Mouse (Mus musculus) hindbrain, embryonic 15.5 days (tissue): ENCODE results near the gene Gm20605. TPM values are rescaled to one million over a fixed set of nuclear protein-coding genes. Genes with fewer than 3 reads are reported as not detected.

Experiments used
- ATAC-seq: fragments of 200-750 bp; cut with Nextera tagmentation; 2 replicates; pipeline ENCODE4 v1.8.0; 2017; ENCODE audit warnings: low read depth, moderate number of reproducible peaks, moderate TSS enrichment; ENCODE audit not compliant: low FRiP score
- H3K27ac ChIP-seq: fragments of 300-500 bp; sonication (generic); replicated peaks from 2 replicates; pipeline ENCODE4 v1.5.1; 2015; ENCODE audit warnings: mild to moderate bottlenecking, inconsistent platforms
- H3K27me3 ChIP-seq: fragments of 300-500 bp; sonication (generic); 2 replicates; pipeline ENCODE4 v1.6.1; 2015; ENCODE audit warnings: control low read depth, inconsistent platforms
- H3K36me3 ChIP-seq: fragments of 300-500 bp; sonication (generic); 2 replicates; pipeline ENCODE4 v1.6.1; 2015; ENCODE audit warnings: control low read depth, inconsistent platforms
- H3K4me1 ChIP-seq: fragments of 300-500 bp; sonication (generic); replicated peaks from 2 replicates; pipeline ENCODE4 v1.6.1; 2015; ENCODE audit warnings: control low read depth, inconsistent platforms
- H3K4me2 ChIP-seq: fragments of 300-500 bp; sonication (generic); 2 replicates; pipeline ENCODE4 v1.6.1; 2015; ENCODE audit warnings: moderate library complexity, mild to moderate bottlenecking, inconsistent platforms
- H3K4me3 ChIP-seq: fragments of 300-500 bp; sonication (generic); 2 replicates; pipeline ENCODE4 v1.5.1; 2015; ENCODE audit warnings: mild to moderate bottlenecking, inconsistent platforms
- H3K9ac ChIP-seq: fragments of 300-500 bp; sonication (generic); 2 replicates; pipeline ENCODE4 v1.6.1; 2015; ENCODE audit warnings: inconsistent platforms
- H3K9me3 ChIP-seq: fragments of 300-500 bp; sonication (generic); 2 replicates; pipeline ENCODE4 v1.6.1; 2016; ENCODE audit warnings: control low read depth, inconsistent platforms
- WGBS: fragments of 180-500 bp; shearing (Covaris S2); methylation state at CpG from one replicate; pipeline ENCODE4 v1.1.7; 2015; 5-methylcytosine and 5-hydroxymethylcytosine counted together
- polyA plus RNA-seq: library from polyadenylated mRNA; unstranded; fragments of >200 nt; fragmentation: Nextera tagmentation; extraction: Ambion mirVana; gene quantifications from 2 replicates; pipeline ENCODE4 v1.2.1, GENCODE M21; 2015

Gm20605 gene
- polyA plus RNA-seq, 1 experiment from 2014 or later = 9.2 TPM

DNA sequence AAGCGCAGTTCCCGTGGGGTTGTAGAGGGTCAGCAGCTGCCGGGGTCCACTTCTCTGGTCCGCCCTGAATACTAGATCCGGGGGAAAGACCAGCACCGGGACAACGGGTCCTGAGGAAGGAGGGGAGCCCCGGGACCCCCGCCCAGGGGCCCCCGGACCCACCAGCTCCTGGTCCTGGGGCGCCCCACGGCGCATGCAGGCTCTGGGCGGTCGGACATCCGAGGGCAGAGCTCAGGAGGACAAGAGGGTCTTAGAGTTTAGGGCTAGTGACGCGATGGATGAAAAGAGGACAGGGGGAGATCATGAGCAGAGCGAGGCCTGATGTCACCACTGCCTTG lies 28.7 kb upstream of the Gm20605 start:
- Histone ChIP-seq H3K9me3 (no peaks in the 10 kb centered on the region), H3K27me3 (no peaks in the 10 kb centered on the region), H3K4me2 (peak overlapping the region; percentile 97), H3K4me1 (peaks cover 27% of the 10 kb centered on the region), H3K27ac (peak overlapping the region; percentile 89), H3K4me3 (peak overlapping the region; percentile 87), H3K36me3 (no peaks in the 10 kb centered on the region), H3K9ac (peak overlapping the region; percentile 91)
- ATAC-seq = no peak
- WGBS = 2% methylated on average over 19 of the region's 19 CpGs

DNA sequence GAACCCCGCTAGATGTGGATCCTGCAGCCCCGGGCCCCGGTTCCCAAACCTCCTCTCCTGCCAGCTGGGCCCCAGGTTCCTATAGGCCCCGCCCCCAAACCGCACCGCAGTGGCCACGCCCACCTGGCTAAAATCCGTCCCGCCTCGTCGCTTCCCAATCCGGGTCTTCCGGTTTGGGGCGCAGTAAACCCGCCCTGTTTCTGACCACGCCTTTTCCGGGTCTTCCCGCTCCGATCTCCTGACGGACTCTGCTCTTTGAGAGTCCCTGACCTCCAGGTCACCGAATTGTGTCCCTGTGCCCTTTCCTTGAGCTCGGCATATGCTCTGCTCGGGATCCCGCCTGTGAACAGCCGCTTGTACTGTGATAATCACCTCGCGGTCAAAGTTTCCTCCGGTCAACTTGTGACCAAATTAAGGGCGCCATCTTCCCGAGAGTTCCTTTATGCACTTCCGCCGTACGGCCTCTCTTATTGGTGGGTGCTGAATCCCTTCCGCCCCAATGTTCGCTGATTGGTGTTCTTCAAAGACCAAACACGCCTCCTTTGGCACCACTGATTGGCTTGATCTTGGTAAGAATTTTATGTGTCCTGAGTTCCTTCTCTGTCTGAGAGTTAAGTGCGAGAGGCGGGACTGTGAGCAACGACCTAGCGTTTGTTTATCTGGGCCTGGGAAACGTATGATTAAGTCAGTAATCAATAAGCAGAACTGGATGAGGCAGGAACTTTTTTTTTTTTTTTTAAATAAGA lies 28.2 kb upstream of the Gm20605 start, which contains the start of gene Mospd3:
Gene Mospd3 (minus strand): TSS at position 440 of the 746 bp plus-strand sequence.
- Histone ChIP-seq H3K4me1 (peaks cover 27% of the 10 kb centered on the region), H3K9me3 (no peaks in the 10 kb centered on the region), H3K9ac (peak within 1 kb of the TSS; percentile 91), H3K4me3 (peak within 1 kb of the TSS; percentile 87), H3K27ac (peak within 1 kb of the TSS; percentile 89), H3K36me3 (no peaks in the 10 kb centered on the region), H3K4me2 (peak within 1 kb of the TSS; percentile 97), H3K27me3 (no peaks in the 10 kb centered on the region)
- under 1% methylated on average over 41 of the region's 41 CpGs for WGBS
- peak; percentile 96 for ATAC-seq

DNA sequence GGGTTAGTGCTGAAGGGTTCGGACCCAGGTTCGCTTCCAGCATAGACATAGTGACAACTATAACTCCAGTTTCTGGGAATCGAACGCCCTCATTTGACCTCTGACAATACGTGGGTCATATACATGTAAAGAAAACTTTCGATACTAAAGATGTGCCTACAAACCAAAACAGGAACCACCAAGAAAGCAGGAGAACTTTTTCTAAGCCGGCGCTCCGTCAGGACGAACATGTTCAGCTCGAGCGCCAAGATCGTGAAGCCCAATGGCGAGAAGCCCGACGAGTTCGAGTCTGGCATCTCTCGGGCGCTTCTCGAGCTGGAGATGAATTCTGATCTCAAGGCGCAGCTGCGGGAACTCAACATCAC lies 27.6 kb upstream of the Gm20605 start:
- peak overlapping the region; percentile 32 for H3K9ac ChIP-seq
- ATAC-seq = no peak
- peak overlapping the region; percentile 97 for H3K4me2 ChIP-seq
- no peaks in the 10 kb centered on the region for H3K36me3 ChIP-seq
- H3K27ac ChIP-seq = 0 out of 2 replicates have a peak overlapping the region, but pooled peaks have one; percentile 7
- peak overlapping the region; percentile 87 for H3K4me3 ChIP-seq
- H3K4me1 ChIP-seq = peaks cover 27% of the 10 kb centered on the region
- whole genome bisulfite sequencing = under 1% methylated on average over 22 of the region's 22 CpGs
- no peaks in the 10 kb centered on the region for H3K27me3 ChIP-seq
- H3K9me3 ChIP-seq = no peaks in the 10 kb centered on the region

DNA sequence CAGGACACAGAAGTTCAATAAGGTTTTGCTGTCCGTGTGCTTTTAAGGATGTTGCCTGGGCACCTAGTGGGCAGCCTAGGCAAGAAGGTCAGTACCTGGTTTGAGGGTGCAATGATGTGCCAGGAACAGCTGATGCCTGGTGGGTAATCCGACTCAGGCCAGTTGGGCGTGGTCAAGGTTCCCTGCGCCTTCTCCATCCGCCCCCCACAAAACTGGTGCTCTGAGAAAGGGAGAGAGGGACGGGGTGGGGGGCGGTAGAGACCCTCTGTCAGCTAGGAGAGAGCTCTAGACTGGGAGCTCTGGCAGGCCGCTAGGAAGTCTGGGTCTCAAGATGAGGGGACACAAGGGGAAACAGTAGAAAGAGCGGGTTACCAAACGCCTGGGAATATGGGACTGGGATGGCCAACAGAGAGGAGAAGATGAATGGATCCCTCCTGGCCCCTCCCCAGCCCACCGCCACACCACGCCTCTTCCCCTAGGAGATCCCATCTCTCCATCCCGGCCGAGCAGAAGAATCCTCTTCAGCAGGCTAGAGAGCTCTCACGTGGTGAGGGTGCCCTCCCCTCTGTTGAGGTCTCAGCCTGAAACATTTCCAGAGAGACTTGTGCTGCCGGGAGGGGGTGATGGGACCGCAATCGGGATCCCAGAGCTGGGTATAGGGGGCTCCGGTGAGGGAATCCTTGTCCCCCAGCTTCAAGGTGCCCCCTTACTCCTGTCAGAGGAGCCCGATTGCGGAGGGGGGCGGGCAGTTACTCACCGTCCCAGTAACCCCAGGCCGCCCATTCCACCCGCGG lies 20.9 kb upstream of the Gm20605 start:
- peak overlapping the region; percentile 12; the same call in 1 of the 2 replicates for H3K4me3 ChIP-seq

DNA sequence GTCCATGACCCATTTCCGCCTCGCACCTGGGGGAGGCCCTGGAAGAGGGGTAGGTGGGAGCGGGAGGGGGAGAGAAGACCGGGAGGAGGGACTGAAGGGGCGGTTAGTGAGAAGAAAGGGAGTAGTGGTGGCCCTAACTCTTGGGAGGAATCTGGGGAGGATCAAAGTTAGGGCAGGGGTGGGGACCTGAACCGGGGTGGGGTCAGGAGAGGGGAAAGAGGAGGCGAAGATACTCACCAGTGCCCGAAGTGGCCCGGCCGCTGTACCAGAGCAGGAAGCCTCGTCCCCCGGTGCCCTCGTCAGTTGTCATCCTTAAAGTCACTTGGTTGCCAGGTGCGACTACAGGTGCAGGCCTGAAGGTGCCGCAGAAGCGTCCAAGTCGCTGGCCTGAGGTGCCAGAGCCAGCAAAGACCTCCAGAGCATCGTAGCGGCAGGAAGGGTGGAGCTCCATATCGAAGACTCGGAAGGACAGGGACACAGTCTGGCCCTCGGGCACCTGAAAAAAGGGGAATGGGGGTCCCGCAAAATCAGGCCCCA lies 20.3 kb upstream of the Gm20605 start:
- Histone ChIP-seq H3K27me3 (peaks cover 18% of the 10 kb centered on the region), H3K27ac (no peak overlapping the region), H3K4me2 (peak overlapping the region; percentile 37), H3K4me3 (peak overlapping the region; percentile 12; the same call in 1 of the 2 replicates), H3K9me3 (no peaks in the 10 kb centered on the region), H3K9ac (0 out of 2 replicates have a peak overlapping the region, but pooled peaks have one; percentile 4), H3K36me3 (no peaks in the 10 kb centered on the region), H3K4me1 (peaks cover 12% of the 10 kb centered on the region)
- ATAC-seq = no peak
- WGBS = 20% methylated on average over 22 of the region's 23 CpGs

More for the DNA sequence above, 20.9 kb upstream of the Gm20605 start:
- H3K4me2 ChIP-seq = peak overlapping the region; percentile 37
- 14% methylated on average over 26 of the region's 26 CpGs for WGBS
- no peaks in the 10 kb centered on the region for H3K9me3 ChIP-seq
- H3K4me1 ChIP-seq = peaks cover 12% of the 10 kb centered on the region
- H3K27ac ChIP-seq = no peak overlapping the region
- ATAC-seq = no peak; the same call in 1 of the 2 replicates
- H3K36me3 ChIP-seq = no peaks in the 10 kb centered on the region
- peaks cover 18% of the 10 kb centered on the region for H3K27me3 ChIP-seq
- 0 out of 2 replicates have a peak overlapping the region, but pooled peaks have one; percentile 4 for H3K9ac ChIP-seq

DNA sequence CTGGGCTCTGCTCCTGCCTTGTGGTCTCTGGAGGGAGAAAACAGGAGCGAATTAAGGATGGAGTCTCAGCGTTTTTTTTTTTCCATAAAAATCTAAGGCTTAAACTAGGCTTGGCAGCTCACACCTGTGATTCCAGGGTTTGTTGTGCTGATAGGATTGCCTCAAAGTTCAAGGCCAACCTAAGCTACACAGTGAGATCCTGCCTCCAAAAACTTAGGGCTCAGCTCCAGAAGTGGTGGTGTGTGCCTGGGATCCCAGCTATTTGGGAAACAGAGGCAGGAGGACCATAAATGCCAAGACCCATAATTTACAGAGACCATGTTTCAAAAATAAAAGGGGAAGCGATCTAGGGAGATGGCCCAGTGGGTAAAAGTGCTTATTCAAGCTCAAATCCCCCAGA lies 19.7 kb upstream of the Gm20605 start:
- H3K4me1 ChIP-seq = peaks cover 12% of the 10 kb centered on the region
- no peak overlapping the region for H3K4me2 ChIP-seq
- no peaks in the 10 kb centered on the region for H3K36me3 ChIP-seq
- H3K27me3 ChIP-seq = peaks cover 18% of the 10 kb centered on the region
- no peaks in the 10 kb centered on the region for H3K9me3 ChIP-seq
- H3K9ac ChIP-seq = no peak overlapping the region
- WGBS = 66% methylated on average over 3 of the region's 3 CpGs
- H3K27ac ChIP-seq = no peak overlapping the region
- no peak for ATAC-seq
- no peak overlapping the region for H3K4me3 ChIP-seq

DNA sequence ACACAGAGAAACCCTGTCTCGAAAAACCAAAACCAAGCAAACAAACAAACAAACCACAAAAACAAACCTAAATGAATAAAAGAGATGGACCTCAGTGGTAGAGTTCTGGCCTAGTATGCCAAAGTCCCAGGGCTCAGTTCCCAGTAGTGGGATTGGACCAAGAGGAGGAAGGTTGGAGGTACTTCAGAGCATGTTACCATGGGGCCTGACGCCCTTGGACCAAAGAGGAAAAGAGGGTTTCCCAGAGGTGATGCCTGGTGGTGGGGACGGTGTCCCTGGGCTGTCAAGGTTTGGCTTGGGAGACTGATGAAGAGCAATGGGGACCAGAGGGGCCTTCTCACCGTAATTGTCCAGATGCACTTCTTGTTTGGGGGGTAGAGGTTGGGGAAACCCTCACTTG lies 18.9 kb upstream of the Gm20605 start:
- H3K36me3 ChIP-seq = no peaks in the 10 kb centered on the region
- 85% methylated on average over 4 of the region's 4 CpGs for WGBS
- peaks cover 12% of the 10 kb centered on the region for H3K4me1 ChIP-seq
- no peak overlapping the region for H3K27ac ChIP-seq
- H3K9ac ChIP-seq = no peak overlapping the region
- no peak overlapping the region for H3K4me3 ChIP-seq
- no peaks in the 10 kb centered on the region for H3K9me3 ChIP-seq
- ATAC-seq = no peak
- H3K4me2 ChIP-seq = no peak overlapping the region
- H3K27me3 ChIP-seq = peaks cover 18% of the 10 kb centered on the region

DNA sequence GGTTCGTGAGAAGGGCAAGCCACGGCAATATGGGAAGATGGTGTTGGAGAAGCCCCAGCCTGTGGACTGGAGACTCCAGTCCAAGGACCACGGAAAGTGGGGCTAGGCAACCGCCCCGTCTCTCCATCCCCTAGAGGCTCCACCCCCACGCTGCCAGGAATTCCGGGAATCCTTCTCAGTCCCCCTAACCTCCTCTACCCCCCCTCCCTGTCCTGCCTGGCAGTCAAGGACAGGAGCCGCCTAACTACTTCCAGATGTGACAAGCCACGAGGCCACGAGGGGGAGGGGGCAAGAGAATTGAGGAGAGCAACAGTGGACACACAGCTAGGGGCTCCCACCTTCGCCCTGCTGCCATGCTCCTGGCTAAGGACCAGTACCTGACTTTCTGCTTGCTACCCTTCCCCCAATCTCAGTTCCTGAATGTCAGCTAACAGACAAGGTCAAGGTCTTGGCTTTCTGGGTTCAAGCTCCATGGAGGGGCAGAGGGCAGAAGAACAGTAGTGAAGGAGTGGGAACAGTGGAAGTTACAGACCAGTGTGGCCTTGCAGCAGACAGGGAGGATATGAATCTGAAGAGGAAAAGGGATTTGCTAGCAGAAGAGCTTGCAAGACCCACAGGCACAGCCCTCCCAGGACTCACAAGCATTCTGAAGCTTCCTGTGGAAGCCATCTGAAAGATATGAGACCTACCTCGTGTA lies 18.3 kb upstream of the Gm20605 start:
- H3K4me3 ChIP-seq = no peak overlapping the region
- 13% methylated on average over 12 of the region's 12 CpGs for WGBS
- no peaks in the 10 kb centered on the region for H3K36me3 ChIP-seq
- peak overlapping the region; percentile 36; the same call in 1 of the 2 replicates for H3K27ac ChIP-seq
- no peak overlapping the region for H3K9ac ChIP-seq
- no peak overlapping the region for H3K4me2 ChIP-seq
- no peaks in the 10 kb centered on the region for H3K9me3 ChIP-seq
- ATAC-seq = no peak
- H3K27me3 ChIP-seq = peaks cover 18% of the 10 kb centered on the region
- peaks cover 12% of the 10 kb centered on the region for H3K4me1 ChIP-seq

DNA sequence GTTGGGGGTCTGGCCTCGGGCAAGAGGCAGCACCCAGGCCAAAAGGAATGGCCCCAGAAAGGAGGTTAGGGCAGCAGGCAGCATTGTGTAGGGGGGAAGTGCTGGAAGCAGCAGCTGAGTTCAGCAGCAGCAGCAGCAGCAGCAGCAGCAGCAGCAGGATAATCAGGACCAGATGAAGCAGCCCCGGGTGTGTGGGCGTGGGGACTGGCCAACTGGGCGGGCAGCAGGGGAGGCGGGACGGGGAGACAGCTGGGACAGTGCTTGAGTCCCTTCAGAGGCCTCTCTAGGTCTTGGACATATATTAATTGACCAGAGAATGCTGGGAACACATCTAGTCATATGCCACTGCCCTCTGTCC lies 17.8 kb upstream of the Gm20605 start:
- no peaks in the 10 kb centered on the region for H3K36me3 ChIP-seq
- H3K9ac ChIP-seq = no peak overlapping the region
- WGBS = 26% methylated on average over 6 of the region's 6 CpGs
- H3K9me3 ChIP-seq = no peaks in the 10 kb centered on the region
- H3K27ac ChIP-seq = peak overlapping the region; percentile 36; the same call in 1 of the 2 replicates
- no peak overlapping the region for H3K4me3 ChIP-seq
- no peak for ATAC-seq
- H3K4me1 ChIP-seq = peaks cover 12% of the 10 kb centered on the region
- H3K27me3 ChIP-seq = peaks cover 18% of the 10 kb centered on the region
- no peak overlapping the region for H3K4me2 ChIP-seq

DNA sequence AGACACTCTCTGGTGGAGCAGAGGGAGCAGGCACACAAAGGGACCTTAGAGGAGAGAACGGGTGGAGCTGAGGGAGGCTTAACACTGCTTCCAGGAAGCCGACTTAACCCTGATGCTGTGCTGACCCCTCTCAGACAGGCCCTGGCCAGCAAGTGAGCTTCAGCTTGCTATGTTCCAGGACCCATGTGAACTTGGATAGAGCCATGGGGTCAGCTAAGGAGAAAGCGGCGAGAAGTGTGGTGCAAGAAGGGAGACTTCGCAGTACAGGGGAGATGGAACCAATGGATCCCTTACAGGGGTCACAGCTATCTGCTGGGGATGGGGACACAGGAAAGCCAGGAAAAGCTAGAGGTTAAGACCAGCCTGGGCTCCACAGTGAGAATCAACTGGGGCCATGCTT lies 15.9 kb upstream of the Gm20605 start:
- Histone ChIP-seq H3K4me2 (no peak overlapping the region), H3K9ac (no peak overlapping the region), H3K36me3 (no peaks in the 10 kb centered on the region), H3K4me1 (peaks cover 8% of the 10 kb centered on the region), H3K27ac (no peak overlapping the region), H3K27me3 (peaks cover 10% of the 10 kb centered on the region), H3K9me3 (no peaks in the 10 kb centered on the region), H3K4me3 (no peak overlapping the region)
- ATAC-seq = no peak
- WGBS = 77% methylated on average over 5 of the region's 5 CpGs

DNA sequence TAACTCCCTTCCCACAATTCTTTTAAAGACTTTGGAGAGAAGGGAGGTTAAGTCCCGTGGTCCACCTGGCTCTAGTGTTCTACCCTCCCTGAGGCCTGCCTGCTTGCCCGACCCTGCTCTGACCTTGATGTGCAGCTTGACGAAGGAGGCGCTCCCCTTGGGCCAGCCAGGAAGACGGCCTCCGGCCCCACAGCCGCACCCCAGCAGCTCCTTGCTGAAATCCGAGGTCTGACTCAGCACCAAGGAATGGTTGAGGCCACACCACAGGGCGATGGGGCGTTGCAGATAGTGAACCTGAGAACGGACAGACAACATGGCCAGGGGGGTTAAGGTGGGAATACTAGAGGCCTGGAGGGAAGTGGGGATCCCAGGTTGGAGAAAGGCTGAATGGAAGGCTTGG lies 15.4 kb upstream of the Gm20605 start, which contains the start of gene Pcolce:
Gene Pcolce (minus strand): TSS at position 235 of the 400 bp plus-strand sequence.
- no peak within 1 kb of the TSS for H3K27ac ChIP-seq
- H3K4me1 ChIP-seq = peaks cover 3% of the 10 kb centered on the region
- 66% methylated on average over 11 of the region's 11 CpGs for WGBS
- no peak within 1 kb of the TSS for H3K4me2 ChIP-seq
- no peak for ATAC-seq
- no peaks in the 10 kb centered on the region for H3K9me3 ChIP-seq
- H3K36me3 ChIP-seq = no peaks in the 10 kb centered on the region
- H3K4me3 ChIP-seq = no peak within 1 kb of the TSS
- H3K27me3 ChIP-seq = peaks cover 6% of the 10 kb centered on the region; the same call in 1 of the 2 replicates
- H3K9ac ChIP-seq = no peak within 1 kb of the TSS
